Mouse (Mus musculus) kidney, embryonic 14.5 days (tissue): ENCODE measurements around the gene Cpa3. TPM values are rescaled to one million over a fixed set of nuclear protein-coding genes. Genes with fewer than 3 reads are reported as not detected.

Experiments
- ATAC-seq: fragments of 200-750 bp; cut with Nextera tagmentation; 2 replicates; pipeline ENCODE4 v1.8.0; 2017; ENCODE audit warnings: moderate number of reproducible peaks, mild to moderate bottlenecking, moderate TSS enrichment, moderate library complexity; ENCODE audit not compliant: low FRiP score, low TSS enrichment
- H3K27ac ChIP-seq: fragments of 300-500 bp; sonication (generic); 2 replicates; pipeline ENCODE4 v1.5.1; 2014; ENCODE audit warnings: low read depth, mild to moderate bottlenecking, low read length, moderate library complexity, mixed read lengths
- H3K27me3 ChIP-seq: fragments of 300-500 bp; sonication (generic); 2 replicates; pipeline ENCODE4 v1.6.1; 2014; ENCODE audit warnings: mild to moderate bottlenecking, low read length; ENCODE audit not compliant: control insufficient read depth, insufficient read depth
- H3K36me3 ChIP-seq: fragments of 300-500 bp; sonication (generic); 2 replicates; pipeline ENCODE4 v1.6.1; 2014; ENCODE audit warnings: low read length, mixed read lengths; ENCODE audit not compliant: control insufficient read depth, insufficient read depth
- H3K4me1 ChIP-seq: fragments of 300-500 bp; sonication (generic); 2 replicates; pipeline ENCODE4 v1.6.1; 2014; ENCODE audit warnings: low read length, mixed read lengths; ENCODE audit not compliant: control insufficient read depth, insufficient read depth
- H3K4me2 ChIP-seq: fragments of 300-500 bp; sonication (generic); replicated peaks from 2 replicates; pipeline ENCODE4 v1.6.1; 2014; ENCODE audit warnings: low read depth, mild to moderate bottlenecking, low read length
- H3K4me3 ChIP-seq: fragments of 300-500 bp; sonication (generic); 2 replicates; pipeline ENCODE4 v1.5.1; 2014; ENCODE audit warnings: mild to moderate bottlenecking, low read length
- H3K9ac ChIP-seq: fragments of 300-500 bp; sonication (generic); 2 replicates; pipeline ENCODE4 v1.6.1; 2014; ENCODE audit warnings: low read depth, mild to moderate bottlenecking, low read length, moderate library complexity
- H3K9me3 ChIP-seq: fragments of 300-500 bp; sonication (generic); 2 replicates; pipeline ENCODE4 v1.6.1; 2016; ENCODE audit warnings: low read length; ENCODE audit not compliant: control insufficient read depth
- WGBS: fragments of 180-500 bp; shearing (Covaris S2); extraction: QIAGEN DNeasy Blood & Tissue Kit; methylation state at CpG from one replicate; pipeline ENCODE4 v1.1.7; 2014; 5-methylcytosine and 5-hydroxymethylcytosine counted together
- polyA plus RNA-seq: library from polyadenylated mRNA; unstranded; fragments of >200 nt; fragmentation: Nextera tagmentation; extraction: Ambion mirVana; gene quantifications from 2 replicates; pipeline ENCODE4 v1.2.1, GENCODE M21; 2014

The Cpa3 gene
- polyA plus RNA-seq = 1.4 and 1.9 TPM in 2 replicates

DNA sequence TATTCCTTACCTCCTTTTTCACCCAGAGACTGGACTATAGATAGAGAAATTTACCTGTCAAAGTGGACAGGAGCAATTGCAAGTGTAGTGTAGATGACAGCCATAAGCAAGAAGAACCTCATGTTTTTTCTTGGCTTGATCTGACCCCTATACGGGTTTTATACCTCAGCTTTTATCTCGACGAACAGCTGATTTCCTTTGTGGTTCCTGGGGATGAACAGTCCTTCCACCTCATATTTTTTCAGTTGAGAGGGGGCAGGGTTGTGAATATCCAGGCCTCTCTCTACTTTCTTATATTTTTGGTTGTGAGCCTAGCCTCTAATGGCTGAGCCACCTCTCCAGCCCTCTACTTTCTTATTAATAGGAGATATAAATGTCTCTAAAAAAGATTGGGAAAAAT is at the start of gene Cpa3:
TSS of gene Cpa3 (minus strand) at position 132 of the 400 bp plus-strand sequence.
- WGBS = 72% methylated on average over 3 of the region's 3 CpGs
- H3K4me1 ChIP-seq = no peaks in the 10 kb centered on the region
- ATAC-seq = no peak
- no peaks in the 10 kb centered on the region for H3K27me3 ChIP-seq
- H3K4me3 ChIP-seq = no peak within 1 kb of the TSS
- no peak within 1 kb of the TSS for H3K9ac ChIP-seq
- H3K36me3 ChIP-seq = no peaks in the 10 kb centered on the region
- no peak within 1 kb of the TSS for H3K27ac ChIP-seq
- no peaks in the 10 kb centered on the region for H3K9me3 ChIP-seq
- H3K4me2 ChIP-seq = no peak within 1 kb of the TSS

DNA sequence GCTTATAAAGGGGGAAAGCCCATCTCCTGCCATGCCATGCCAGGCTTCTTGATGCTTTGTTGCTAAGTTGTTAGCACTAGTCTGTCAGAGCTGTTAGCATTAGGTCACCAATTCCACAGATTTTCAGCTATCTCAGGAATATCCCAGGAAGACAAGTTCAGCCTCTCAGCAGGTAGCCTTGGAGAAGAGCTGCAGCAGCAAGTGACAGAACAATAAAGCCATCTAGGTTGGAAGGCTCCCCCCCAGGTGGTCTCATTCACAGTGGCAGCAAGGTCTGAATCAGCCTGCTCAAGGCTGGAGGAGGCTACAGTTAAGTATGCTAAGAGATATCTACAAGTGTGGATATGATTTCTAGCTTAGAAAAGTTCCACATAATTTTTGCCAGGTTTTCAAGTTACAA is 49.4 kb upstream of the Cpa3 start:
- no peak overlapping the region for H3K9ac ChIP-seq
- H3K9me3 ChIP-seq = no peaks in the 10 kb centered on the region
- H3K27me3 ChIP-seq = no peaks in the 10 kb centered on the region
- H3K36me3 ChIP-seq = no peaks in the 10 kb centered on the region
- no peak for ATAC-seq
- H3K4me1 ChIP-seq = no peaks in the 10 kb centered on the region
- no peak overlapping the region for H3K4me3 ChIP-seq
- H3K27ac ChIP-seq = no peak overlapping the region
- H3K4me2 ChIP-seq = no peak overlapping the region

DNA sequence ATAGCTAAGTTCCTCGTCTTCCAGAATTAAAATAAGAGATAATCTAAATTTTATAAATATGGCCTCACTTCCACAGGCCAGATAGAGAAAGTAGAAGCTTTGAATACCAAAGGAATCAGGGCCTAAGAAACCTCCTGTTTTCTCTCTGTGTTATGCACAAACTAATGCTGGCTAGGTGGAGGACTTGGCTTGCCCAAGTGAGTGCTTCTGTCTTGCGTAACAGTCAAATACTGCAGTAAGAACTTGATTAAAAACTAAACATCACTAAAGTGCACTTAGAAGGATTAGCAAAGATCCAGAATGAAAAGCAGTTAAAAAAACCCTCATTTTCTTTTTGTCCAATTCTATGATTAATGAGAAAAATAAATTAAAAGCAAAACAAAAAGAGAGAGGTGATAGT is 46.8 kb upstream of the Cpa3 start:
- H3K4me2 ChIP-seq = no peak overlapping the region
- no peaks in the 10 kb centered on the region for H3K27me3 ChIP-seq
- H3K36me3 ChIP-seq = no peaks in the 10 kb centered on the region
- no peak overlapping the region for H3K4me3 ChIP-seq
- no peaks in the 10 kb centered on the region for H3K9me3 ChIP-seq
- no peak for ATAC-seq
- no peaks in the 10 kb centered on the region for H3K4me1 ChIP-seq
- WGBS = 93% methylated on average over 2 of the region's 2 CpGs
- no peak overlapping the region for H3K9ac ChIP-seq
- no peak overlapping the region for H3K27ac ChIP-seq

DNA sequence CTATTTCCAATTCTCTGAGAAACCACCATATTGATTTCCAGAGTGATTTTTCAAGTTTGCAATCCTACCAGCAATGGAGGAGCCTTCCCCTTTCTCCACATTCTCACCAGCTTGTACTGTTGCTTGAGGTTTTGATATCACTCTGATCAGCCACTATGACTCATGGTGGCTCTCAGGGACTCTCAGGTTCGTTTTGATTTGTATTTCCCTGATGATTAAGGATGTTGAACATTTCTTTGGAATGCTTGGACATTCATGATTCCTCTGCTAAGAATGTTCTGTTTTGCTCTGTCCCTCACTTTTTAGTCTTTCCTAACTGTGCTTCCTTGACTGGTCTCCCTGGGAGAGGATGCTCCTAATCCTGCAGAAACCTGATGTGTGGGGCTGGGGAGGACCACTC is 39.8 kb upstream of the Cpa3 start:
- H3K36me3 ChIP-seq = no peaks in the 10 kb centered on the region
- H3K27me3 ChIP-seq = no peaks in the 10 kb centered on the region
- ATAC-seq = no peak
- H3K9me3 ChIP-seq = no peaks in the 10 kb centered on the region
- no peak overlapping the region for H3K27ac ChIP-seq
- H3K4me3 ChIP-seq = no peak overlapping the region
- H3K9ac ChIP-seq = no peak overlapping the region
- WGBS = 61% methylated on average over 1 of the region's 1 CpGs
- H3K4me1 ChIP-seq = no peaks in the 10 kb centered on the region
- H3K4me2 ChIP-seq = no peak overlapping the region

DNA sequence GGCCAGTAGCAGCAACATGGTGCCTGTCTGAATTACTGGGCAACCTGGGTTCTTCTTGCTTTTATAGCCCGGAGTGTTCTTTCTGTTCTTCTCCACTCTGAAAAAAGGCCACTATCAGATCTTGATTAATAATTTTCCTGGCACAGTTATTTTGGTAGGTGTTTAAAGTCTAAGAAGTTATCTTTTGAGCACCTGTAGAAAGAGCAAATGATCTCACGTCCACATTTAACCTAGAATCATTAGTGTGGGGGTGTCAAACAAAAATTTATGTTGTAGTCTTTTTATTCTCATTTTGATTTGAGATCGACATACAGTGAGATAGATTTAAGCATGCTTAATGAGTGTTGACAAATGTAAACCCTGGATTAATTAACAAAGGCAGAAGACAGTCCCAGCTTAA is 33.7 kb upstream of the Cpa3 start, which contains the start of gene Cpb1:
TSS of gene Cpb1 (minus strand) at position 101 of the 400 bp plus-strand sequence.
- H3K9ac ChIP-seq = no peak within 1 kb of the TSS
- H3K9me3 ChIP-seq = no peaks in the 10 kb centered on the region
- H3K4me2 ChIP-seq = no peak within 1 kb of the TSS
- H3K4me1 ChIP-seq = no peaks in the 10 kb centered on the region
- no peak for ATAC-seq
- H3K36me3 ChIP-seq = no peaks in the 10 kb centered on the region
- H3K4me3 ChIP-seq = no peak within 1 kb of the TSS
- H3K27ac ChIP-seq = no peak within 1 kb of the TSS
- WGBS = 88% methylated on average over 3 of the region's 3 CpGs
- no peaks in the 10 kb centered on the region for H3K27me3 ChIP-seq

DNA sequence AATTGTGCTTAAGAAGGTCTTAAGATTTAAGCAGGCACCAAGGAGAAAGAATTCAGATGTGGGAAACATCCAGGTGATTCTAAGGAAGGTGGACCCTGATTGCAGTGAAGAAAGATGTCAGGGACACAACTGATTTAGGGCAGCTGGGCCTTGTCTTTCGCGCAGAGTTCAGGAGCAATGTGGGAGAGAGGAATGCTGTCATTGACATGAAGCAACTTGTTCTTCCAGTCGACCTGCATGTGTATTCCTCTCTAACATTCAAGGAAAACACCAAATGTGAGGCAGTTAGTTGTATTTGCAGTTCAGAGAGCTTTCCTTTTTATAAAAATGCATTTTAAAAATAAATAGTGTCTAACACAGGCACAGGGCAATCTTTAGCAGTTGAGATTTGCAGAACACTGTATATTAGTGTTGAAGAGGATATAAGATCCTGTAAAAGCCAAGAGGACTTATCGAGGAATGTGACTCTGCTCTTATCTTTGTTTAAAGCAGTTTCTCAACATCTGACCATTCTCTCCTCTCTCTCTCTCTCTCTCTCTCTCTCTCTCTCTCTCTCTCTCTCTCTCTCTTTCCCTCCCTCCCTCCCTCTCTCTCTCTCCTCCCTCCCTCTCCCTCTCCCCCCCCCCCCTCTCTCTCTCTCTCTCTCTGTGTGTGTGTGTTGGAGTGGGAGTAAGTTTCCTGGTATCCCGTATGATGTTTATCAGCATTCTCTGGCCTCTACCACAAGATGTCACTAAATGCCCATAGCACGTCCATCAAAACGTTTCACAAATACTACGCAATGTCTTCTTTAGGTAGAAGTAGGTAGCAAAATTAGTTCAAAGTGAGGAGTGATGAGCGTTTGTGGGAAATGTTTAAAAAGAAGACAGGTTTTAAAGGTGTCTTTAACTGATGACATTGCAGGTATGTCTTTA is 12.8 kb upstream of the Cpa3 start:
- no peaks in the 10 kb centered on the region for H3K36me3 ChIP-seq
- no peak overlapping the region for H3K9ac ChIP-seq
- no peaks in the 10 kb centered on the region for H3K9me3 ChIP-seq
- no peak overlapping the region for H3K4me3 ChIP-seq
- ATAC-seq = no peak
- no peak overlapping the region for H3K27ac ChIP-seq
- H3K4me1 ChIP-seq = no peaks in the 10 kb centered on the region
- WGBS = 41% methylated on average over 9 of the region's 9 CpGs
- H3K4me2 ChIP-seq = no peak overlapping the region
- H3K27me3 ChIP-seq = no peaks in the 10 kb centered on the region

DNA sequence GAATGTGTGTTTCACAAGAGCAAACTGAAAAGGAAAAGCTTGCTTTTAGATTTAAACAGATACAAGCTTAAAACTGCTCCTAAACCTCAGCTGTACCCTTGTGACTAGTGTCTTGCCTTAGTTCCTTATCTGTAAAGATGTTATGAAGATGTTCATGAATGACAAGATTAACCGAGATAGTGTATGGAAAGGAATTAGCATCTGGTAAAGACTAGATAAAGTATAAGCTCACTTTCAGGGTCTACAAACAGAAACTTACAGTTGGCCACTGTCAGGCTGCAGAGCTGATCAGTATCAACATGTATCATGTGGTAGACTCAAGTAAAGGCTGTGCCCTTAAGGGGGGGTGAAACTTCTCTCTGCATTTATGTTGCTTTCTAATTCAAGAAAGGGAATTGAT is 1.9 kb upstream of the Cpa3 start:
- 98% methylated on average over 1 of the region's 1 CpGs for WGBS
- Histone ChIP-seq H3K9ac (no peak overlapping the region), H3K27ac (no peak overlapping the region), H3K4me1 (no peaks in the 10 kb centered on the region), H3K4me2 (no peak overlapping the region), H3K36me3 (no peaks in the 10 kb centered on the region), H3K27me3 (no peaks in the 10 kb centered on the region), H3K9me3 (no peaks in the 10 kb centered on the region), H3K4me3 (no peak overlapping the region)
- no peak for ATAC-seq

DNA sequence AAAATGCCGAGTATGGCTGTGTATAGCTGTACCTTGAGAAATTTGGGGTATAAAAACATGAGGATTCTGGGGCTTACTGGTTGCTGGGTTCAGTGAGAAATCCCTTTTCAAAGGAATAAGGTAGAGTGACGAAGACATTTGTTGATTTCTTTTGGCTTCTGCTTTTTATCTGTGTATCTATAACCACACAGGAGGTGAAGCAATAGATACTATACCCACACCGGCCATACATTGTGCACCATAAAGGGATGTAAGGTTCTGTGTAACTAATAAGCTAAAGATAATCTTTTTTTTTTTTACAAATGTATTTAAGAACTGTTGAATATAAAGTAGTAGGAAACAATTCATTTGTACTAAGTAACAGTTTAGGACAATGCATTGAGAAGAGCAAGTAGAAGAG is 2.2 kb downstream of the Cpa3 start:
- Histone ChIP-seq H3K36me3 (no peaks in the 10 kb centered on the region), H3K27ac (no peak overlapping the region), H3K4me2 (no peak overlapping the region), H3K9ac (no peak overlapping the region), H3K9me3 (no peaks in the 10 kb centered on the region), H3K27me3 (no peaks in the 10 kb centered on the region), H3K4me3 (no peak overlapping the region), H3K4me1 (no peaks in the 10 kb centered on the region)
- 88% methylated on average over 3 of the region's 3 CpGs for WGBS
- no peak for ATAC-seq

DNA sequence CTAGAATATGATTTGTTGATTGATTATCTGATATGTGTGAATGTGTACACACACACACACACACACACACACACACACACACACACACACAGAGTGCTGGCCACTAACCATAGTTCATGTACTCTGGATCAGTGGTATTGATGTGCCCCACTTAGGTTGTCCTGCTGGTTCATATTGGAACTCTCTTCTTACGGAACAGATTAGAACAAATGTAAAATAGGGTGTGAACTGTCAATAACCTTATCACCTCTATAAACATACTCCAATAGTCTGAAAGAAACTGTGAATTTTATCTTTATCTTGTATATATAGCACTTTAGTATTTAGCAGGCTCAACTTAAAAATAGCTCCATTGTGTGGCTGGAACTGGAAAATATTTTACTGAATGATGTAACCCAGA is 5.0 kb downstream of the Cpa3 start:
- H3K27ac ChIP-seq = no peak overlapping the region
- WGBS = 91% methylated on average over 1 of the region's 1 CpGs
- H3K4me1 ChIP-seq = no peaks in the 10 kb centered on the region
- no peaks in the 10 kb centered on the region for H3K27me3 ChIP-seq
- H3K9ac ChIP-seq = no peak overlapping the region
- no peak overlapping the region for H3K4me3 ChIP-seq
- H3K9me3 ChIP-seq = no peaks in the 10 kb centered on the region
- no peaks in the 10 kb centered on the region for H3K36me3 ChIP-seq
- ATAC-seq = no peak
- H3K4me2 ChIP-seq = no peak overlapping the region
